Mouse (Mus musculus): ENCODE results near the gene Atpif1. TPM values are rescaled to one million over a fixed set of nuclear protein-coding genes. Genes with fewer than 3 reads are reported as not detected.

The Atpif1 gene
- polyA plus RNA-seq, 1 experiment from 2014 or later: 1,144 TPM

DNA sequence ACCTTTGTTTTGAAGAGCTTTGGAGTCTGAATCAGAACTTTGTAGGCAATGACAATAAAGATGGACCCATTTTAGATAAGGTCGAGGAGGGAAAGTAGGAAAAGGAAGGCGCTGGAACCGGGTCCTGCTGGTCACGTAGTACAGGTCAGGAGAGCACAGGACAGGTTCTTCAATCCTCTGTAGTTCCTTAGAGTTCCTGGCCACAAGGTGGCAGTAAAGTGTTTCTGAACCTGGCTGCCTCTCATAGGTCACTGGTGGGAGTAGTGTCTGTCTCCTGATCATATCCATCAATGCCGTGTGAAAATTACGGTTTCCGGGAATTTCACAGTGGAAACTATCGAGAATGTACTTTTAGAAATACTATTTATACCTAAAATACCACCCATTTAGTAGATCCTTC, 12.4 kb upstream of the Atpif1 start:
- Histone ChIP-seq H3K27ac (replicated peaks) (no peak overlapping the region), H3K4me1 (no peaks in the 10 kb centered on the region), H3K27me3 (no peaks in the 10 kb centered on the region), H3K36me3 (peaks cover 94% of the 10 kb centered on the region), H3K4me2 (replicated peaks) (no peak overlapping the region), H3K9me3 (no peaks in the 10 kb centered on the region), H3K9ac (replicated peaks) (no peak overlapping the region), H3K4me3 (no peak overlapping the region)
- ATAC-seq (ENCODE audit: low FRiP score, low read depth): no peak
- 51% methylated on average over 8 of the region's 8 CpGs for WGBS

DNA sequence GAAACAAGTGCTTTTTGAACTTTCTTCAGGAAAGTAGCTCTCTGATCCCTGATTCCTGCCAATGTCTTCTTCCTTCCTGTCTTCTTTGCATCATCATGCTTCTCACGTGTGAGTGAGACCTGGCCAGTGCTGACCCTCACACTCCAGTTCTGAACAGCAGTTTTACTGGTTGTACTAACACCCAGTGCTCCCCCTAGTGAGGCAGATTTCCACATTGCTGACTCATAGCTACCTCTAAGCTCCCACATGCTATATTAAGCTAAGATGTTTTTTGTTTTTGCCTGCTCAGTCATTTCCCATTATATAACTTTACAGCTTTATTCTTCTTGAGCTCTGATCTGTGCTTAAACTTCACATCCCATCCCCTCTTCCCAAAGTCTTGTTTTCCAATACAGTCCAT, 9.3 kb upstream of the Atpif1 start:
- H3K4me2 ChIP-seq (replicated peaks): no peak overlapping the region
- 81% methylated on average over 1 of the region's 1 CpGs for WGBS
- H3K36me3 ChIP-seq: peaks cover 90% of the 10 kb centered on the region
- no peak overlapping the region for H3K4me3 ChIP-seq
- no peaks in the 10 kb centered on the region for H3K4me1 ChIP-seq
- no peak overlapping the region for H3K27ac ChIP-seq (replicated peaks)
- H3K9ac ChIP-seq (replicated peaks): no peak overlapping the region
- H3K9me3 ChIP-seq: no peaks in the 10 kb centered on the region
- no peak for ATAC-seq (ENCODE audit: low FRiP score, low read depth)
- H3K27me3 ChIP-seq: no peaks in the 10 kb centered on the region

DNA sequence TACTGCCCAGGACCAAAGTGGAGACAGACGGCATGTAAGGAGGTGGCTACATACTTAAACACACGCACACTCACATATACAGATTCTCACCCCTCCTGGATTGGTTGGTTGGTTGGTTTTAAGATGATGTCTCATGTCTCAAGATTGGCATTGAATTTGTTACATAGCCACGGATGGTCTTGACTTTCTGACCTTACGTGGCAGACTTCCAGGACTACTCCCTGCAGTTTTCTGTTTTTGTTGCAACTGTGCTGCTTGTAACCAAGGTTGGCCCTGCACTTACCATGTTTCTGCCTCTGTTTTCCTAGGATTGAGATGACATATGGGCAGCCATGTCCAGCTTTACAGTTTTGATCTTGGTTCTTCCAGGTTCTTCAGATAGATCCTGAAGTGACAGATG, 8.0 kb upstream of the Atpif1 start:
- Histone ChIP-seq H3K9ac (replicated peaks) (no peak overlapping the region), H3K9me3 (no peaks in the 10 kb centered on the region), H3K36me3 (peaks cover 78% of the 10 kb centered on the region), H3K27ac (replicated peaks) (no peak overlapping the region), H3K27me3 (no peaks in the 10 kb centered on the region), H3K4me2 (replicated peaks) (no peak overlapping the region), H3K4me1 (peaks cover 9% of the 10 kb centered on the region), H3K4me3 (no peak overlapping the region)
- ATAC-seq (ENCODE audit: low FRiP score, low read depth): no peak
- 93% methylated on average over 4 of the region's 4 CpGs for WGBS

GRCm38 (mm10) chr4:132539481-132539880, 6.0 kb upstream of the Atpif1 start:
- Histone ChIP-seq H3K36me3 (peaks cover 61% of the 10 kb centered on the region), H3K4me2 (replicated peaks) (no peak overlapping the region), H3K27ac (replicated peaks) (no peak overlapping the region), H3K27me3 (no peaks in the 10 kb centered on the region), H3K9ac (replicated peaks) (no peak overlapping the region), H3K9me3 (no peaks in the 10 kb centered on the region), H3K4me1 (peaks cover 16% of the 10 kb centered on the region), H3K4me3 (no peak overlapping the region)
- no peak for ATAC-seq (ENCODE audit: low FRiP score, low read depth)
- 97% methylated on average over 5 of the region's 5 CpGs for WGBS

- Histone ChIP-seq H3K9ac (replicated peaks) (peak within 1 kb of the TSS; percentile 97), H3K9me3 (no peaks in the 10 kb centered on the region), H3K4me3 (peak within 1 kb of the TSS; percentile 100), H3K27ac (replicated peaks) (peak within 1 kb of the TSS; percentile 82), H3K27me3 (no peaks in the 10 kb centered on the region), H3K36me3 (peaks cover 29% of the 10 kb centered on the region), H3K4me1 (peaks cover 35% of the 10 kb centered on the region), H3K4me2 (replicated peaks) (peak within 1 kb of the TSS; percentile 92)
- WGBS: under 1% methylated on average over 60 of the region's 60 CpGs
- peak; percentile 71 for ATAC-seq (ENCODE audit: low FRiP score, low read depth)
Measured at GRCm38 (mm10) chr4:132535406-132536121, 2.1 kb upstream of the Atpif1 start, which contains the start of gene Dnajc8. Gene Dnajc8, plus strand, starts transcription at chr4:132535550.

DNA sequence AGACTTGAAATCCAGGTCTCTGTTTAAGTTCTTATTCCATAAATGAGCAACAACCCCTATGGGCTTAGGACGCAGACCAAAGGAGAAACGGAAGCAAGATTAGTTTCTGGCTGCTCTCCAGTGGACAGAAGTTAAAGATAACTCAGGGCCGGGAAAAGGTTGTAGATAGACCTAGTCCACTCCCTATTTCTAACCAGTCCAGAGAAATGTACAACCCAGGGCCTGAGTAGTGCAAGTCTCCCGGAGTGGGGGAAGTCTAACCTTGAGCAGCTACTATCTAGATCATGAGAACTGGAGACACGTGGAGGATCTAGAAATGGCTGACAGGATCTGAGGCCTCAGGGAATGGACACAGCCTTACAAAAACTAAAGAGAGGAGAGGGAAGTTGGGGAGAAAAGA, 963 bp downstream of the Atpif1 start:
- no peaks in the 10 kb centered on the region for H3K27me3 ChIP-seq
- WGBS: 39% methylated on average over 5 of the region's 5 CpGs
- H3K27ac ChIP-seq (replicated peaks): peak overlapping the region; percentile 89

GRCm38 (mm10) chr4:132530033-132530804, 3.2 kb downstream of the Atpif1 start:
- Histone ChIP-seq H3K9me3 (no peaks in the 10 kb centered on the region), H3K27me3 (no peaks in the 10 kb centered on the region), H3K4me1 (peaks cover 21% of the 10 kb centered on the region), H3K36me3 (peaks cover 18% of the 10 kb centered on the region), H3K27ac (replicated peaks) (no peak overlapping the region), H3K4me3 (no peak overlapping the region), H3K4me2 (replicated peaks) (no peak overlapping the region), H3K9ac (replicated peaks) (no peak overlapping the region)
- 92% methylated on average over 20 of the region's 20 CpGs for WGBS
- ATAC-seq (ENCODE audit: low FRiP score, low read depth): no peak

More for the DNA sequence above, 963 bp downstream of the Atpif1 start:
- peak overlapping the region; percentile 70 for H3K4me2 ChIP-seq (replicated peaks)
- no peaks in the 10 kb centered on the region for H3K9me3 ChIP-seq
- peaks cover 18% of the 10 kb centered on the region for H3K36me3 ChIP-seq
- peak overlapping the region; percentile 90 for H3K9ac ChIP-seq (replicated peaks)
- H3K4me1 ChIP-seq: peaks cover 35% of the 10 kb centered on the region
- no peak for ATAC-seq (ENCODE audit: low FRiP score, low read depth)
- peak overlapping the region; percentile 75 for H3K4me3 ChIP-seq

DNA sequence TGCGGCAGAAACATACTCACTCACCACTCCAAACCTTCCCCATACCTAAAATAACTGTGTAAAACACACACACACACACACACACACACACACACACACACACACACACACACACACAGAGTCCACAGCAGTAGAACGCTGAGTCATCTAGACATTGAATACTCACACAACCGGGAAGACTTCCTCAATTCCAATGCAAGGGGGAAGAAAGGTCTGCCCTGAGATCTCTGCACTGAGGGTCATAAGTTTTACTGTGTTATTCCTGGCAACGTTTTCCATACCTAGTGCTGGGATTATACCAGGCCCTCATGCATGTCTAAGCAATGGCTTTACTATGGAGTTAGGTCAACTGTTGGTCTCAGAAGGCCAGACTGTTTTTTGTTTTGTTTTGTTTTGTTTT, 4.1 kb downstream of the Atpif1 start:
- Histone ChIP-seq H3K27me3 (no peaks in the 10 kb centered on the region), H3K36me3 (peaks cover 18% of the 10 kb centered on the region), H3K4me2 (replicated peaks) (no peak overlapping the region), H3K9me3 (no peaks in the 10 kb centered on the region), H3K27ac (replicated peaks) (no peak overlapping the region), H3K4me3 (no peak overlapping the region), H3K9ac (replicated peaks) (no peak overlapping the region), H3K4me1 (peaks cover 21% of the 10 kb centered on the region)
- ATAC-seq (ENCODE audit: low FRiP score, low read depth): no peak
- 91% methylated on average over 4 of the region's 4 CpGs for WGBS

DNA sequence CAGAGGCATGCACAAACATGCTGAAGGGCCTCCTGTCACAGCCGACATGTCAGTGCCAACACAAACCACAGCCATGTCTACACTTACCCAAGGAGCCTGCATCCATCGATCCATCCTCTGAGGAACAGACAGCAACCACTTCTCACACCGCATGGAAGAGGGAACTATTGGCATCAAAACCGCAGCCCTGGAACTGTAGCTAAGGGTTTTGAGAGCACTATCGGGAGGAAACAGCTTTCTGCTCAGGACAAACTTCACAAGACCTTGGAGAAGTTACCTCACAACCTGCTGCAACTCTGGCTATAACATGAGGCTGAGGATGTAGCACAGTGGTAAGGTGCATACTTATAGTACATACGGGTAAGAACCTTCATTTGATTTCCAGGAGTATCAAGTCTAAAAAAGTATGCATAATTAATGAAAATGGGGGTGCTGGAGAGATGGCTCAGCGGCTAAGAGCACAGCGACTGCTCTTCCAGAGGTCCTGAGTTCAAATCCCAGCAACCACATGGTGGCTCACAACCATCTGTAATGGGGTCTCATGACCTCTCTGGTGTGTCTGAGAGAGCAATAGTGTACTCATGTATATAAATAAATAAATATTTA, 5.4 kb downstream of the Atpif1 start:
- no peaks in the 10 kb centered on the region for H3K9me3 ChIP-seq
- 94% methylated on average over 8 of the region's 8 CpGs for WGBS
- H3K4me1 ChIP-seq: peaks cover 20% of the 10 kb centered on the region
- H3K27ac ChIP-seq (replicated peaks): no peak overlapping the region
- no peak overlapping the region for H3K9ac ChIP-seq (replicated peaks)
- no peak overlapping the region for H3K4me3 ChIP-seq
- peaks cover 18% of the 10 kb centered on the region for H3K36me3 ChIP-seq
- ATAC-seq (ENCODE audit: low FRiP score, low read depth): no peak
- H3K4me2 ChIP-seq (replicated peaks): no peak overlapping the region
- H3K27me3 ChIP-seq: no peaks in the 10 kb centered on the region

- H3K4me2 ChIP-seq (replicated peaks): no peak overlapping the region
- no peak overlapping the region for H3K9ac ChIP-seq (replicated peaks)
- ATAC-seq (ENCODE audit: low FRiP score, low read depth): no peak
- no peaks in the 10 kb centered on the region for H3K27me3 ChIP-seq
- no peak overlapping the region for H3K4me3 ChIP-seq
- peaks cover 10% of the 10 kb centered on the region for H3K4me1 ChIP-seq
- peaks cover 18% of the 10 kb centered on the region for H3K36me3 ChIP-seq
- H3K27ac ChIP-seq (replicated peaks): no peak overlapping the region
- 44% methylated on average over 2 of the region's 2 CpGs for WGBS
- no peaks in the 10 kb centered on the region for H3K9me3 ChIP-seq
Measured at GRCm38 (mm10) chr4:132526678-132527077, 6.8 kb downstream of the Atpif1 start.

DNA sequence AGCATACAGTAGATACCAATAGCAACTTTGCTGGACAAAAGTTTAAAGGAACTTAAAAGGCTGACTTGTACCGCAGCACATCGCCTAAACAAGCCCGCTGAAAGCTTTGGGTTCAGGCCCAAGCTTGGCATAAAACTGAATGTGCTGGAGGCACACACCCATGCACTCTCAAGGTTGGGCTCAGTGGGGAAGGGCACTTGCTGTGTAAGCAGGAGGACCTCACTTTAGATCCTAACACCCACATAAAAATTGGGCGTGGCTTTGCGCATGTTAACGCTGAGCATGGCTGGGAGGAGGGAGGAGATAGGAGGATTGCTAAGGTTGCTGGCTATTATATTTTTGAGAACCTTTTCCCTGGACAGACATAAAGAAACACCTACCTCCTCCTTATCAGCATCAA, 8.7 kb downstream of the Atpif1 start:
- Histone ChIP-seq H3K36me3 (peaks cover 5% of the 10 kb centered on the region), H3K4me2 (replicated peaks) (no peak overlapping the region), H3K4me1 (peaks cover 8% of the 10 kb centered on the region; the same call in 1 of the 2 replicates), H3K27me3 (no peaks in the 10 kb centered on the region), H3K9me3 (no peaks in the 10 kb centered on the region), H3K27ac (replicated peaks) (no peak overlapping the region), H3K9ac (replicated peaks) (no peak overlapping the region), H3K4me3 (no peak overlapping the region)
- 50% methylated on average over 6 of the region's 6 CpGs for WGBS
- ATAC-seq (ENCODE audit: low FRiP score, low read depth): no peak

- no peak overlapping the region for H3K9ac ChIP-seq (replicated peaks)
- H3K4me1 ChIP-seq: peaks cover 8% of the 10 kb centered on the region; the same call in 1 of the 2 replicates
- no peak overlapping the region for H3K4me2 ChIP-seq (replicated peaks)
- no peak overlapping the region for H3K4me3 ChIP-seq
- ATAC-seq (ENCODE audit: low FRiP score, low read depth): no peak
- peaks cover 2% of the 10 kb centered on the region; the same call in 1 of the 2 replicates for H3K36me3 ChIP-seq
- H3K27me3 ChIP-seq: no peaks in the 10 kb centered on the region
- no peaks in the 10 kb centered on the region for H3K9me3 ChIP-seq
- H3K27ac ChIP-seq (replicated peaks): no peak overlapping the region
- 11% methylated on average over 11 of the region's 11 CpGs for WGBS
Measured at GRCm38 (mm10) chr4:132524321-132524741, 9.1 kb downstream of the Atpif1 start.
